Mouse (Mus musculus): ENCODE results near the gene Nostrin. TPM values are rescaled to one million over a fixed set of nuclear protein-coding genes. Genes with fewer than 3 reads are reported as not detected.

Gene Nostrin
- total RNA-seq, 2 experiments from 2014 or later: 4.2 to 4.8 TPM

- peak; percentile 66 for TF ChIP-seq CTCF (conservative IDR thresholded peaks at IDR 0.05)
- no peak overlapping the region for H3K4me3 ChIP-seq
Measured at GRCm38 (mm10) chr2:69112609-69113008, 23.0 kb upstream of the Nostrin start.

DNA sequence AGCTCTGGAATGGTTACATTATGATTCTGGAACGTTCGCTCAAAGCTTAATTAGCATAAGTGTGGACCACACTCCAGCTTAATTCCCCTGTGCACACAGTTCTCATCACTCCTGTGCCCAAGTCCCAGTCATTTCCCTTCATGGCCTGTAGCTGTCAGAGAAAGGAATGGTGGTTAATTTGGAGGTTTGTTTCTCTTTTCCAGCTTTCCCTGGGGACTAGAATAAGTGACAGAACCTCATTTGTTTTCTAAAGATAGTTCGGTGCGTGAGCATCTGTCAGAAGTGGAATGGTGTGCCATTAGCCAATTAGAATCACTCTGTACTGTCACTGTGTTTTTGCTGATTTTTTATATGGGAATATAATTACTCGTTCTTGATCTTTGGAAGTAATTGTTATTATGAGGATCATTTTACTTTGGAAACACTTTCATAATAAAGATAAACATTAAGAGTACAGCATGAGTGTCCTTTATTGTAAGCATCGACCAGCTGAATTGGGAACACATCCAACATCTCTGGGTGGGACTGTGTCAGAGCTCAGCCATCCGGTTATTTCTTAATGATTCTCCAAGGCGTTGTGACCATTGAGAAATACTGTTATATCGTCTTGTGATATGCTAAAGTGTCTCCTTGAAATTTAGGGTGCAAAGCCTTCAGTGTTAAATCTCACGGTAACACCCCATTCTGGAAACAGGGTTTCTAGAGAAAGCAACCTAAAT is 21.6 kb upstream of the Nostrin start:
- H3K27ac ChIP-seq: peak overlapping the region; percentile 75
- no peak overlapping the region for H3K4me3 ChIP-seq
- TF ChIP-seq CTCF (conservative IDR thresholded peaks at IDR 0.05): 0 out of 2 replicates have a peak, but pooled peaks have one; percentile 25
- no peak for DNase-seq (ENCODE audit: low spot score in 2 of 2)

More at GRCm38 (mm10) chr2:69112609-69113008, 23.0 kb upstream of the Nostrin start:
- no peak for DNase-seq (ENCODE audit: low spot score in 2 of 2)
- peak overlapping the region; percentile 23; the same call in 1 of the 2 replicates for H3K27ac ChIP-seq

DNA sequence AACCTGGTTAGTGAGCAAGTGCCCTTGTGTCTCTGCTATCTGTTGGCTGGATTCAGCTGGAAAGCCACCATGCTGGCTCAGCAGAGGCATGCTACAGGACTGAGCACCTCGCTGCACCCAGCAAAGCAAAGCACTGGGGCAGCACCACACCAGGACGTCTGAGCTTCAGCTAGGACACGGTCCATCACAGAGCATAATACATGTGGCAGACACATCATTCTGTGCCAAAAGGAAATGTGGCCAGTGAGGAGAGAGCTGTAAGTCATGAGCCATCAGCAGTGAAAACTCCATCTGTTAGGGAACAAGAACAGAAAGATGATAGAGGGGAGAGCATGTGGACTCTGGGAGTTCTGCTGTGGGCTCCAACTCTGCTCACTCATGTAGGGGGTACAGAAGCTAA is 19.7 kb upstream of the Nostrin start:
- H3K27ac ChIP-seq: peak overlapping the region; percentile 81; the same call in 1 of the 2 replicates
- no peak overlapping the region for H3K4me3 ChIP-seq
- TF ChIP-seq CTCF (conservative IDR thresholded peaks at IDR 0.05): no peak
- DNase-seq (ENCODE audit: low spot score in 2 of 2): no peak

- Histone ChIP-seq H3K4me3 (no peak overlapping the region), H3K27ac (peak overlapping the region; percentile 81)
- peak in 1 of 2 experiments; percentile 43 for DNase-seq (ENCODE audit: low spot score in 2 of 2)
- no peak for TF ChIP-seq CTCF (conservative IDR thresholded peaks at IDR 0.05)
Measured at GRCm38 (mm10) chr2:69116767-69117166, 18.8 kb upstream of the Nostrin start.

- Histone ChIP-seq H3K27ac (no peak overlapping the region), H3K4me3 (no peak overlapping the region)
- no peak for DNase-seq (ENCODE audit: low spot score in 2 of 2)
- no peak for TF ChIP-seq CTCF (conservative IDR thresholded peaks at IDR 0.05)
Measured at GRCm38 (mm10) chr2:69118994-69119393, 16.6 kb upstream of the Nostrin start.

DNA sequence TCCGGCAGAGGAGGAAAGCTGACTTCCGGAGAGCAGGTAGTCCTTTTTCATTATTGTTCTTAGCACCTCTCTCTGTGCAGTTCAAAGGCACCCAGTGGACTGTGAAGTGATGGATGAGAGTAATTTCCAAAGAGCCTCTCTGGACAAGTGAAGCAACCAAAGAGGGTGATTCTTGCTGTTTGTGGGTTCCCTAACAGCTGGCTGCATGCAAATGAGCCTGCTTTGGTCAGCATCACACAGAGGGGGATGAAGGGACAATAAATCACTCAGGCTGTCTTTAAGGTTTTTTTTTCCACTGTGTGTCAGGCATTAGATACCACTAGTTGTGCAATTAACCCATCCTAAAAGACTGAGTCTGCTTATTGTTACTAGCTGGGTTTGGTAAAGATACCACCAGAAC is 15.9 kb upstream of the Nostrin start:
- Histone ChIP-seq H3K4me3 (no peak overlapping the region), H3K27ac (no peak overlapping the region)
- no peak for DNase-seq (ENCODE audit: low spot score in 2 of 2)
- no peak for TF ChIP-seq CTCF (conservative IDR thresholded peaks at IDR 0.05)

DNA sequence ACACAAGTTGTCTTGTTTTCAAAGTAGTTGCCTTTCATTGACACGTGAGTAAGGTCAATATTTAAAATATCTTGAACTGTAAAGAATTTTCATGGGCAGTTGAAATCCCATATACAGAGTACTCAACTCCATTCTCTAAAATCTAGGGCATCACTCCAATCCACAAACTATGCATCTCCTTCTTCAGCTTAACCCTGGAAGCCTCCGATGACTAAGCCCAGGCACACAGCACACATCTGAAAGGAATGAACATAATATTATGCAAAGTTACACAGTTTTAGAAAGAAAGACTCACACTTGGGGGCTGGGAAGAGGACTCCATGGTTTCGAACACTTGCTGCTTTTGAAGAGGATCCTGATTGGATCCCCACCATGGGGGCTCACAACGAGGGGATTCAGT is 13.9 kb upstream of the Nostrin start:
- no peak overlapping the region for H3K27ac ChIP-seq
- DNase-seq (ENCODE audit: low spot score in 2 of 2): no peak
- TF ChIP-seq CTCF (conservative IDR thresholded peaks at IDR 0.05): no peak
- H3K4me3 ChIP-seq: no peak overlapping the region

GRCm38 (mm10) chr2:69125425-69125824 is 10.2 kb upstream of the Nostrin start:
- Histone ChIP-seq H3K4me3 (no peak overlapping the region), H3K27ac (peak overlapping the region; percentile 61; the same call in 1 of the 2 replicates)
- DNase-seq (ENCODE audit: low spot score in 2 of 2): no peak
- no peak for TF ChIP-seq CTCF (conservative IDR thresholded peaks at IDR 0.05)

GRCm38 (mm10) chr2:69128321-69128720 is 7.3 kb upstream of the Nostrin start:
- DNase-seq (ENCODE audit: low spot score in 2 of 2): no peak
- no peak for TF ChIP-seq CTCF (conservative IDR thresholded peaks at IDR 0.05)
- Histone ChIP-seq H3K4me3 (no peak overlapping the region), H3K27ac (peak overlapping the region; percentile 47; the same call in 1 of the 2 replicates)

DNA sequence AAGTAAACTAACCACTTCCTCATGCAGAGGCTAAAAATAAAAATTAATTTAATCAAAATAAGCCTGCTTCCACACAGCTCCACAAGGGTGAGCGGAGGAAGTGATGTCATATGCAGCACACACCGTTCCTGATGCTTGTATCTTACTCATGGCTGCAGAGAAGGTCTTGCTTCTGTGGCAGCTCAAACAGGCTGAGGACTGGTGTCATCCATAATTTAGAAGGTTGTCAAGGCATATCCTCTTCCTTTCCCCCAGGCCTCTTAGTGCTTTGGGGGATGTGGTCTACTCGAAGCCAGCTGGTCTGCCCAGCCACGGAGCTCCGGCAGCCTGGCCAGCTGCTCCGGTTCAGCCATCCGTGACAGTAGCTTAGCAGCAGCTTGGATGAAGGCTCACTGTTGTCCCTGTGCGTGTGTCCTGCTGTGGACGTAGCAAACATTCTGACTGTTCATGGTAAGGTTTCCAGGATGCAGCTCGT is 6.6 kb upstream of the Nostrin start:
- no peak; the same call in none of the 2 replicates for TF ChIP-seq CTCF (conservative IDR thresholded peaks at IDR 0.05)
- no peak for DNase-seq (ENCODE audit: low spot score in 2 of 2)
- H3K27ac ChIP-seq: peak overlapping the region; percentile 47; the same call in 1 of the 2 replicates
- no peak overlapping the region; the same call in 1 of the 2 replicates for H3K4me3 ChIP-seq

- DNase-seq (ENCODE audit: low spot score in 2 of 2): no peak
- peak overlapping the region; percentile 47; the same call in 1 of the 2 replicates for H3K27ac ChIP-seq
Measured at GRCm38 (mm10) chr2:69129425-69130210, 6.0 kb upstream of the Nostrin start.

GRCm38 (mm10) chr2:69132046-69132445 is 3.6 kb upstream of the Nostrin start:
- H3K4me3 ChIP-seq: no peak overlapping the region
- H3K27ac ChIP-seq: no peak overlapping the region
- DNase-seq (ENCODE audit: low spot score in 2 of 2): no peak
- TF ChIP-seq CTCF (conservative IDR thresholded peaks at IDR 0.05): no peak

More at GRCm38 (mm10) chr2:69129425-69130210, 6.0 kb upstream of the Nostrin start:
- no peak overlapping the region for H3K4me3 ChIP-seq
- no peak for TF ChIP-seq CTCF (conservative IDR thresholded peaks at IDR 0.05)

GRCm38 (mm10) chr2:69132488-69133040 is 3.0 kb upstream of the Nostrin start:
- Histone ChIP-seq H3K27ac (no peak overlapping the region), H3K4me3 (no peak overlapping the region)
- no peak for DNase-seq (ENCODE audit: low spot score in 2 of 2)
- no peak for TF ChIP-seq CTCF (conservative IDR thresholded peaks at IDR 0.05)
